Mouse (Mus musculus): ENCODE measurements around the gene Mtus2.

Gene Mtus2

GRCm38 (mm10) chr5:147957592-147958271, 612 bp downstream of the Mtus2 start:
- DNase-seq (ENCODE audit: low read depth, low spot score): no peak

- DNase-seq (ENCODE audit: low read depth, low spot score): no peak
Measured at GRCm38 (mm10) chr5:147958552-147958951, 1.4 kb downstream of the Mtus2 start.

GRCm38 (mm10) chr5:147959088-147959487, 2.0 kb downstream of the Mtus2 start:
- DNase-seq (ENCODE audit: low read depth, low spot score): no peak

GRCm38 (mm10) chr5:147960793-147961192, 3.7 kb downstream of the Mtus2 start:
- no peak for DNase-seq (ENCODE audit: low read depth, low spot score)

GRCm38 (mm10) chr5:147963820-147964580, 6.9 kb downstream of the Mtus2 start:
- no peak for DNase-seq (ENCODE audit: low read depth, low spot score)

GRCm38 (mm10) chr5:147964776-147965175, 7.7 kb downstream of the Mtus2 start:
- no peak for DNase-seq (ENCODE audit: low read depth, low spot score)

GRCm38 (mm10) chr5:147966646-147967045, 9.5 kb downstream of the Mtus2 start:
- no peak for DNase-seq (ENCODE audit: low read depth, low spot score)

- DNase-seq (ENCODE audit: low read depth, low spot score): no peak
Measured at GRCm38 (mm10) chr5:147969566-147969965, 12.4 kb downstream of the Mtus2 start.

GRCm38 (mm10) chr5:147976001-147976400, 18.9 kb downstream of the Mtus2 start:
- DNase-seq (ENCODE audit: low read depth, low spot score): no peak

GRCm38 (mm10) chr5:147980606-147981005, 23.5 kb downstream of the Mtus2 start:
- no peak for DNase-seq (ENCODE audit: low read depth, low spot score)

GRCm38 (mm10) chr5:147990289-147990688, 33.2 kb downstream of the Mtus2 start:
- DNase-seq (ENCODE audit: low read depth, low spot score): no peak

GRCm38 (mm10) chr5:147990775-147991174, 33.7 kb downstream of the Mtus2 start:
- no peak for DNase-seq (ENCODE audit: low read depth, low spot score)

GRCm38 (mm10) chr5:147992581-147993378, 35.7 kb downstream of the Mtus2 start:
- no peak for DNase-seq (ENCODE audit: low read depth, low spot score)

- no peak for DNase-seq (ENCODE audit: low read depth, low spot score)
Measured at GRCm38 (mm10) chr5:148005263-148005662, 48.1 kb downstream of the Mtus2 start.

GRCm38 (mm10) chr5:148012156-148012555, 55.0 kb downstream of the Mtus2 start:
- DNase-seq (ENCODE audit: low read depth, low spot score): no peak

GRCm38 (mm10) chr5:148014133-148014854, 57.2 kb downstream of the Mtus2 start:
- DNase-seq (ENCODE audit: low read depth, low spot score): no peak

GRCm38 (mm10) chr5:148015383-148015782, 58.3 kb downstream of the Mtus2 start:
- no peak for DNase-seq (ENCODE audit: low read depth, low spot score)

GRCm38 (mm10) chr5:148017371-148017770, 60.3 kb downstream of the Mtus2 start:
- DNase-seq (ENCODE audit: low read depth, low spot score): no peak

GRCm38 (mm10) chr5:148022784-148023183, 65.7 kb downstream of the Mtus2 start:
- no peak for DNase-seq (ENCODE audit: low read depth, low spot score)

GRCm38 (mm10) chr5:148026401-148027349, 69.6 kb downstream of the Mtus2 start:
- DNase-seq (ENCODE audit: low read depth, low spot score): no peak

Measured in CD4-positive helper T cell, adult 2 months (primary cell).